Mouse (Mus musculus) retina, postnatal 7 days (tissue): ENCODE results near the gene Stap1.
A peak's percentile ranks its signal among the peaks of the same experiment; 100 is the strongest.

Experiments used
- DNase-seq: peaks from one replicate; pipeline ENCODE4 v3.0.0-alpha.2; 2012; ENCODE audit warnings: low read depth, low spot score

The Stap1 gene

DNA sequence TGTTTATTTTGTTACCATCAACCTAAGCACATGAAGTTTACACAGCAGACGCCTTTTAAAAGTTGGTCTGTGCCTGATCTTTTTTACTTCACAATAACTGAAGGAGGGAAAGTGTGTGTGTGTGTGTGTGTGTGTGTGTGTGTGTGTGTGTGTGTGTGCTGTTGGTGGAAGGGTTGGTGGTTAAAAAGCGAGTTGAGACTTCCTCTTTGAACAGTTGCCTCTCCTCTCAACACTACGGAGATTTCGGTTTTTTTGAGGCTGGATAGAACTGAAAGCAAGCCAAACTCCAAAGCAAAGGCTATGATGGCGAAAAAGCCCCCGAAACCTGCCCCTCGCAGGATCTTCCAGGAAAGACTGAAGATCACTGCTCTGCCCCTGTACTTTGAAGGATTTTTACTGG lies at the start of gene Stap1:
Gene Stap1, plus strand, starts transcription at position 209 of the 400 bp plus-strand sequence.
- DNase-seq, result no peak

DNA sequence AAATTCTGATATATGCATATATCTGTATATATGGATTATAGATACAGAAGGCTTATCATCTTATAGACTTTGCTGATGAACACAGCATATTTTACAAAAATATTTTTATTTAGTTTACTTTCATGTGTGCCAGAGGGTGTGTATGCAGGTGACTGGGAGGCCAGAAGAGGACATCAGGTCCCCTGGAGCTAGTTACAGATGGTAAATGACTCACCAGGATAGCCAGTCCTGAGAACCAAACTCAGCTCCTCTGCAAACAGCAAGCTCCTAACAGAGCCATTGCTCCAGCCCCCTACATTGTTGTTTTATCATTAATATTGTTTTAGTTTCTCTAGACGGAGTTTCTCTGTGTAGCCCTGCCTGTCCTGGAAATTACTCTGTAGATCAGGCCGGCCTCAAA lies 41.7 kb upstream of the Stap1 start:
- no peak for DNase-seq

DNA sequence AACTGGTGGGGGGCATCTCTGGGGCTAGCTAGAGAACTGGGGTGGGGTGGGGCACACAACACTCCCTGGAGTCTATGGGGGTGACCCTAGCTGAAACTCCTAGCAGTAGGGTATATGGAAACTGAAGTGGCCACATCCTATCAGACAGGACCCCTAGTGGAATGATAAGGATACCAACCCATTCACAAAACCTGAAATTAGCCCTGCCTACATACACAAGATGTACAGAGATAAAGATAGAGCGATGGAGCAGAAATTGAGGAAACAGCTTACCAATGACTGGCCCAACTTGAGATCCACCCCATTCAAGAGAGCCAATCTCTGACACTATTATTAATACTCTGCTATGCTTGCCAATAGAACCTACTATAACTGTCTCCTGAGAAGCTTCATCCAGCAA lies 8.0 kb upstream of the Stap1 start:
- DNase-seq, result no peak

DNA sequence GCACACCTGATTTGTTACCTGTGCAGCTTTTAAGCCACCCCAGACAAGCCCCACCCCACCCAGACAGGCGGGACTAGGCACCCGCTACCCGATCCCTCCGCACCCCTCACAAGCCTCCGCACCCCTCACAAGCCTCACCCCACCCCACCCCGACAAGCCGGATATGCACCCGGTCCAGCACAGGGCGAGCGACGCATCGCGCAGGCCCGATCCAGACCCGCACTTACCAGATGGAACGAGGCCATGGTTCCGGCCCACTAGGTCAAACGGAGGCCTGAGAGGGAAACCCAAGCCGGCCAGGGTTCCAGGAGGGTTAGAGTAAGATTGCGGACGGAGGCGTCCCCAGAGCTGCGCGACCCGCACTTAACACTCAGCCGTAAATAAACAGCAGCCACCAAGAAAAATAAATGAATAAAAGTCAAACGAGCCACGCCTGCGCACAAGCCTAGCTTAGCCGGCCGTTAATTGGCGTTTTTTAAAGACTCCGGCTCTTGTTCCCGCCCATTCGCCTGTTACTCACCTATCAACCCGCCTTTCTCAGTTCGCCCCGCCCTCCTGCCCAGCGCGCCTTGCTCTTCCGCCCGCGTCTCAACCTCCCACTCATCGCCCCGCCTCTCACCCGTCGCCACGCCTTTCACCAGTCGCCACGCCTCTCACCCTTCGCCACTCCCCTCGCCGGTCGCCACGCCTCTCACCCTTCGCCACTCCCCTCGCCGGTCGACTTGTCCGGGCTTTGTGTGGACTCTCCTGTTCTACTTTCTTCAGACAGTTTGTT lies 6.3 kb upstream of the Stap1 start, which contains the start of gene Cenpc1:
Gene Cenpc1, minus strand, starts transcription at position 483 of the 775 bp plus-strand sequence.
- DNase-seq, result peak; percentile 93

DNA sequence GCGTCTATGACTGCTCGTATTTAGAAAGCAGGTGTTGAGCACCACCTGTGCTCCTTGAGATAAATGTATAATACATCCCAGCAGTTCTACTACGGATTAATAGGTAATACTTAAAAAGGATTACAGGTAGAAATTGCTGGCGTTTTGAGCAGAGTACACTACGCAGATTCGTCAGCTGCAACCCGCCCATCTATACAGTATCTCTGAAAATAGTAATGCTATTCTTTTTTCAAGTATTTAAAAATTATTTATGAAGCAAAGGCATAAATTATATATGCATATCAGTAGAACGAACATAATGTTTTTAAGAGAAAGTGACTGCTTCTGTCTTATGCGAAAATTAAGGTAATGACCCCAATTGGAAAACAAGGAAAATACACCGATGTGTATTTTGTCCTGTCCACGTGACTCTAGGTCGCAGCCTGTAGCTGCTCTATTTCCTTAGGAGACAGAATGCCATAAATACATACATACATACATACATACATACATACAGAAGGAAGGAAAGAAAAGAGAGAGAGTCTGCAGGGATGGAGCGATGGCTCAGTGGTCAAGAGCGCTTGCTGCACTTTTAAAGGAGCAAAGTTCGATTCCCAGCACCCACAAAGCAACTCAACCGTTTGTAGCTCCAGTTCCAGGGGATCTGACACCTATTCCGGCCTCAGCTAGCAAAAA lies 5.5 kb upstream of the Stap1 start:
- no peak for DNase-seq

DNA sequence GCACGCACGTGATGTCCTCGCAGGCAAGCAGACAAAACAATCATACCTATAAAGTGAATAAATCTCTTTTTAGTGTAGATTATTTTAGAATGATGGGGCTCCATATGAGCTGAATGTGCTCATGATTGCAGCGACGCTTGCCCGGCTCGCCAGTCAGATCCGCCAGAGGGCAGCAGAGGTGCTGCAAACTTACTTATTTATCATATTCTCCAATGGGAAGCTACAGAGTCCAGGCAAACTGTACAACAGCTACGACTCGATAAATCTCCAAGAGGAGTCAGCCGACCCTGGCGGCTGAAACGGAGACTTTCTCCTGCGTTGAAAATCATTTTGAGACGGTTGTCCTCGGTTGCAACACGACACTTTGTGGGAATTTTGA lies 5.0 kb upstream of the Stap1 start:
- DNase-seq, result peak; percentile 64

DNA sequence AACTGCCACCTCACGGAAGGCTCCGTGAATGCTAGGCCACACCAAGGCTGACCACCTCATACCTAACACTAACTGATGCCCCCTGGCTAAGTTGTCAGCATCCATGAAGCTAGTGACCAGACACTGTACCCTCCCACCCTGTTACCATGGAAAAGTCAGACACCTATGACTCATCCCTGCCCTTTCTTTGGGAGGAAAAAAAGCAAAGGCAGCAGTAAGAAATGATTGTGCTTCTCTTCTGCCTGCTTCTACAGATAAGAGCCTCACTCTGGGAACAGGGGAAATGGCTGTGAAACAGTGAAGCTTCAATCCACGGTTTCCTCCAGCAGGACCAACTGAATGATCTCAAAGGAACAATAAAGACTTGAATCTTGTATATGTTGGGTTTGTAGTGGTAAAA lies 3.1 kb upstream of the Stap1 start:
- DNase-seq, result no peak

DNA sequence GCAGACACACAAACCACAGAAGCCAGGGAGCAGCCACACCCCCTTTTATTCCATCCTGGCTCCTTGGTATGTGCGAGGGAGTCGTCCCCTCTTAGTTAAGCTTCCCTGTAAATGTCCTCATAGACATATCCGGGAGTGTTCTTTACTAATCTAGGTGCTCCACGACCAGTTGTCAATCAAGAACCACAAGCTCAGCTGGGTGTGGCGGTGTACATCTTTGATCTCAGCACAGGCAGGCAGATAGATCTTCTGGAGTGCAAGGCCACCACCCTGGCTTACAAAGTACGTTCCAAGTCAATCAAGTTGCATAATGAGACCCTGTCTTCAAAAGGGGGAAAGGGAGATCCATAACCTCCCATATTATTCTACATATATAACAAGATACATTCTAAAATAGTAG lies 2.4 kb upstream of the Stap1 start:
- DNase-seq, result no peak

DNA sequence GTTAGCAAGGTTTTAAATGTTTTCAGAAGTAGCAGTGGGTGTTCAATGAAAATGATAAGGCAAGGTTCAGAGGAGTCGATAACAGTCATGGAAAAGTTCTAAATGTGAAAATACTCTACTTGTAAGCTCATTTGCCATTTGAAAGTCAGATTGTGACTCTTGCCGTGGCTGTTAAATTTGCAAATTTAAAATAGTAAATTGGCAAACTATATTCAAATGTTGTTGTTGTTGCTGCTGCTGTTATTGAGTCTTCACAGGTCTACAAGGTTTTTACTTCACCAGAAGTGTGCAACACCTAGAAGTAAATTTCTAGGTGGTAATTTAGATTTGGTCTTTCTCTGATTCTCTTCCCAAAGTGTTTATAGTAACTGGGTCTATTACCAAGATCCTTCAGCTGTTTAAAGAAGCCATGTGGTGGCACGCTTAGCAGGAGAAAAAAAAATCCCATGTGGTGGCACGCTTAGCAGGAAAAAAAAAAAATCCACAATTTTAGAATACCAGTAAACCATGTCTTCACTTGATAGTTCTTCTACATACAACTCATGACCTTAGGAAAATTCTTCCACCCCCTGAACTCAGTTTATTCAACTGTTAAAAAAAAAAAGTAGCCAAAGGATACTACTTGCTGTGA lies 1.3 kb downstream of the Stap1 start:
- no peak for DNase-seq

DNA sequence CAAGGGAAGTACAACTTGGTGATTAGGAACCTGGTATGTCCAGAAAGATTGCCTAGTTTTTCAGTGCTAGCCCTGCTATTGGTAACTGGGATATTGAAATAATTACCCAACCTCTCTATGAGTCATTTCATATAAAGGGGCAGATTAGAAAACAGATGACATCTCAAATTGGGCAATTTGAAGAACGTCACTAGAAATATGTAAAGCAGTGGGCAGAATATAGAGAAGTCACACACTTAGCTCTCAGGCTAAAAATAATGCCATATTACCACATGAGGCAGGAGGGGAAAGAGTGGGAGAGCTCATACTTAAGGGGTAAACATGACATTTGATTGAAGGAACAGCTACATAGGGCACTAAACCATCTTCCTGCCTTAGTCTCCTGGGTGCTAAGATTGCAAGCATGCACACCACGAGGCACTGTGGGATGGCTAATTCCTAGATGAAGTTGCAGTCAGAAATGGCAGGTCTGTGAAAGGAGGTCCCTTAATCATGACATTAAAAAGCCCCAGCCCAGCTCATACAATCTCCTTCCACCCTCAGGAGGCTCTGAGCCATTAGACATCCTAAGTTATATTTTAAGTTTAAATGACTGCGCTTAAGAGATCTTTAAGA lies 7.3 kb downstream of the Stap1 start:
- no peak for DNase-seq

DNA sequence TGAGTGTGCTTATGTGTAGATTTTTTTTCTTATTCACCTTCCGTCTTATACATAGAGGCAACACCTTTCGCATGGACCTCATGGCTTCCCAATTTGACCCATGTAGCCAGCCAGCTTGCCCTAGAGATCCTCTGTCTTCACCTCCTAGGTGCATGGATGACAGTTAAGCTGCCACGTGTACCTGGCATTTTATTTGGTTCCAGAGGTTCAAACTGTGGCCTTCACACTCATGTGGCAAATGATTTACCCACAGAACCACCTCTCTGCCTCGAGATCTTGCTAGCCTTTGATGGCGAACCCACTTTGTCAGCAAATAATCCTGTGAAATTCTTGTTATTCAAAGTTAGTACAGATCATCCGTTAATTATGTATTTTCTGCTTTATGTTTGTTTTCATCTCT lies 12.4 kb downstream of the Stap1 start:
- DNase-seq, result no peak

DNA sequence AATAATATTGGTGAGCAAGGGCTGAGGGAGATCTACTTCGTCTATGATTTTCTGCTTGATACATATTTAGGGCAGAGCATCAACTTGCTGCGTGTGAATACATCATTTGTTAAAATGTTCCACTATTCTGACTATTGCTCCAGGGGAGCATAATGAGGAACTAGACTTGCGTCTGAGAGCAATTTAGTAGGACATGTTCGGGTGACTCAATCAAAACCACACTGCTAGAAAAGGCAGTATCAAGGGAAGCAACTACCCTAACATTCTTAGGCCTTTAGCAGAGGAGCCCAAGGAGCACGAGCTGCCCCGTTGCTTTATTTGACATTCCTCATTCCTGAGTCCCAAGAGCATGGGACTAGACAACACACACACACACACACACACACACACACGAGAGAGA lies 13.4 kb downstream of the Stap1 start:
- no peak for DNase-seq

DNA sequence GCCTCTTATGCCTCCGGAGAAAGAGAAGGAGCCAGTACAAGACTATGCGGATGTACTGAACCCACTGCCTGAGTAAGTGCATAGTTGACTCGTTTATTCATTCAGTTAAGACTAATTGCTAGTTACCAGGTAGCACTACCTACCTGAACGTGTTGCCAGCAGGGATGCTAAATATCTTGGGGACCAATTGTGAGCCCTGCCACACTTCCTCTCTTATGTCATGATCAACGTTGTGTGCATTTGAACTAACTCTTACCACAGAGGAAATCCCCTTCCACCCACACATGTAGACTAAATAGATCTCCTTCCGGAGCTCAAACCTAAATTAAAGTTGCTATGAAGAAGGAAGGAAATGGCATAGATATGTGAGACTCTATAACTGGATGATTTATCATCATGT lies 15.2 kb downstream of the Stap1 start:
- DNase-seq, result no peak

DNA sequence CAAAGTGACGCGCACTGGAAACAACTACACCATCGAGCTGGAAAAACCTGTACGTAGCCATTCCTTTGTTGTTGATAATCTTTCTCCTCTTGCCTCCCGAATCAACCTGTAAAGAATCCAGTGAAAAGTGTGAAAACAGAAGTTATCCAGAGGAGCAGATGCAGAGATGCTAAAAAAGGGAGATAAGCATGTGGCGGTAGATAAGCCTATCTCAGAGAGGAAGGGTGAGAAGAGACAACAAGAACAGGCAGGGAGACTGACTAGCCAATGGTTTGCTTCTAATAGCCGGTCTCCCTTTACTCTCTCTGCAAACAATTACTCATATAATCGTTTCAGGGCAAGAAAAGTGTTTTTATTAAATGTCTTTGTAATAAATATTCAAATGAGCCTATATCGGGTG lies 23.2 kb downstream of the Stap1 start:
- no peak for DNase-seq

DNA sequence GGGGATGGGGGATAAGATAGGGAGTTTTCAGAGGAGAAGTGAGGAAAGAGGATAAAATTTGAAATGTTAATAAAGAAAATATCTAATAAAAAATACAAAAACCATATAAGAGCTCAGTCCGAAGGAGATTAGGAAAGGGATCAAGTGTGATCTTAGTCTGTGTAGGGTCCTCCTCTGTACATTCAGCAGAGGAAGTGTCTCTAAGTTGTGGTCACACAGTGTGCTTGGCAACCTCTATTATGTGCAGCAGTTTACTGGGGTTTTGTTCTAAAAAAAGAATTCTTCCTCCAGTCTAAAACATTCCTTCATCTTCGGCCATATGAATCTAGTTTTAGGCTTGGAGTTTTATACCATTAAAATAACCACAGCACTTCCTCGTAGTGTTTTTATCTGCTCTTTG lies 27.4 kb downstream of the Stap1 start:
- no peak for DNase-seq

DNA sequence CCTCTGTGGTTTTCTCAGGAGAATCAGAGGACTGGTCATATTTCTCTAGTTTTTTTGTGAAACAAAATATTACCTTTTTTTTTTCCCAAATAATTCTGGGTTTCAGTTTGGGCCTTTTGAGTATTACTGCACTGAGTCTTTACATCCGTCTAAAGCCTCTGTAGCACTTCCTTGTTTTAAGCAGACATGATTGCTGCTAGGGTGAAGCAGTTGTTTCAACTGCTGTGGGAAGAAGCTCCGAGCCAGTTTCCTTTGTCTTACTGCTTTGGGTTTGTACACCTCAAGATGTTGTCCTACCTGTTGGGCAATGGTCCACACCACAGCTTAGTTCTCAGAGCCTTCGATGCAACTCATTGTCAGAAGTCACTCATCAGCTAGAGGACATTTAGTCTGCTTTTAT lies 29.1 kb downstream of the Stap1 start:
- DNase-seq, result no peak

DNA sequence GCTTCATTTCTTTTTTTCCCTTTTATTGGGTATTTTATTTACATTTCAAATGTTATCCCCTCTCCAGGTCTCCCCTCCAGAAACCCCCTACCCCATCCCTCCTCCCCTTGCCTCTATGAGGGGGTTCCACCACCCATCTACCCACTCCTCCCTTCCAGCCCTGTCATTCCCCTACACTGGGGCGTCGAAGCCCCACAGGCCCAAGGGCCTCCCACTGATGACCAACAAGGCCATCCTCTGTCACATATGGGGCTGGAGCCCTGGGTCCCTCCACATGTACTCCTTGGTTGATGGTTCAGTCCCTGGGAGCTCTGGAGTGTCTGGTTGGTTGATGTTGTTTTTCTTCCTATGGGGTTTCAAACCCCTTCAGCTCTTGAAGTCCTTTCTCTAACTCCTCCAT lies 30.6 kb downstream of the Stap1 start:
- no peak for DNase-seq

DNA sequence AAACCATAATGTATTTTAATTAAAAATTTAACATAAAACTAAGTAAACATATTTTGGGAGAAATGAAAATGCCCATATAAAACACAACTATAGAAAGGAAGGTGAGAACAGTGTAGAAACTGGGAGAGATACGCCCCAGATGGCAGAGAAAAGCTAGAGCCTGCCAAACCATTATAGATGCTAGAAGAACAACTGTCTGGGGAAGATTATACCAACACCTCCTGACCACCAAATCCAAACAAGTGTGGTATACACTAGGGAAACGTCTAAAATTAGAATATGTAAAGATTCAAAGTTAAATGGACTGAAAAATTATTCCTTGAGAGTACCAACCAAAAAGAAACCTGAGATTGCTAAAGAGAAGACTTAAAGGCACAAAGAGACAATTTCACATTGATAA lies 35.1 kb downstream of the Stap1 start:
- DNase-seq, result no peak

DNA sequence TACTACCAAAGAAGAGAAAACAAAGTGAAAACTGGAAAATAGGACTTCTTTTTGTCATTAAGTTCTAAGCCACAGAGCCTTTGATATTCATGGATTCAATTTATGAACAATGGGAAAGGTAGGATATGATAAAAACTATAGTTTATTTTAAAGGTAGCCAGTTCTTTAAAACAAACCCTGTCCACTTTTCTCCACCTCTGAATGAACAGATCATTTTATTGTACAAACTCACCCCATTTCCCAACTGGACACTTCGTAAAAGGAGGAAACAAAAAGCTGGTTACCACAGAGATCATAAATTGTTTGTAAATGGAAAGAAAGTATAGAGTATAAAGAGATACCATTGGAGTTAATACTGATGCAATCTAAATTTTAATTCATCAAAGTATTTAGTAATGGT lies 39.5 kb downstream of the Stap1 start:
- no peak for DNase-seq

DNA sequence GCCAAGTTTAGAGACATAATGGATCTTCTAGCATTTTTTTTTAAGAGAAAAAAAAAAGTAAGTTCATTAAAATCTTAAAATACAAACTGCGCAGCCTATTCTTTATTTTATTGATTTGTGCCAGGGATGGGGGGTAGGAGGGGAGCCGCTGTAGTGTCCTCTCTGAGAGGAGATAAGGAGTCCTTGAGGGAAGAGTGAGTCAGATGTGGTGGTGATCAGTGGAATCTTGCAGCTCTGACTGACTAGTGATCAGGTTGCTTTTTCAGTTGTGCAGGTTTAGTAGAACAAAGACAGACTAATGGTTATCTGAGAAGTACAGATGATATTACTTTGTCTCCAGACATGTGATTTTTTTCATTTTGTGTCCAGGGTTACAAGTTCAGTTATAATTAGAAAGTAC lies 41.5 kb downstream of the Stap1 start:
- DNase-seq, result no peak

DNA sequence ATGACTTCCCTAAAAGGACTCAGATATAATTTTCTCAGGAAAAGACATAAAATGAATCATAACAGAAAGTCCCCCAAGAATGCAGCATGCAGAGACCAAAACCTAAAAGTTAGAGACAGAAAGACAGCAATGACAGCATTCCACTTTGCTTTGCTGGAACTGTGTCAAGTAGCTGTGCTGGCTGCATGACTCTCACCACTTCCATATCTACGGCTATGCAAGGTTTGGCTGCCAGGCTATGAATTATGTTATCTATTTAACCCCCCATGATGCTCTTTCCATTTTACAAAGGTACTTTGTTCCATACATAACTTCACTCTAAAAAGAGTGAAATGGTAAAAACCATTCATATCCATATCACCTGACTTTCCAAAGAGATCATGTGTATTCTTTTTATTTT lies 42.5 kb downstream of the Stap1 start:
- no peak for DNase-seq

DNA sequence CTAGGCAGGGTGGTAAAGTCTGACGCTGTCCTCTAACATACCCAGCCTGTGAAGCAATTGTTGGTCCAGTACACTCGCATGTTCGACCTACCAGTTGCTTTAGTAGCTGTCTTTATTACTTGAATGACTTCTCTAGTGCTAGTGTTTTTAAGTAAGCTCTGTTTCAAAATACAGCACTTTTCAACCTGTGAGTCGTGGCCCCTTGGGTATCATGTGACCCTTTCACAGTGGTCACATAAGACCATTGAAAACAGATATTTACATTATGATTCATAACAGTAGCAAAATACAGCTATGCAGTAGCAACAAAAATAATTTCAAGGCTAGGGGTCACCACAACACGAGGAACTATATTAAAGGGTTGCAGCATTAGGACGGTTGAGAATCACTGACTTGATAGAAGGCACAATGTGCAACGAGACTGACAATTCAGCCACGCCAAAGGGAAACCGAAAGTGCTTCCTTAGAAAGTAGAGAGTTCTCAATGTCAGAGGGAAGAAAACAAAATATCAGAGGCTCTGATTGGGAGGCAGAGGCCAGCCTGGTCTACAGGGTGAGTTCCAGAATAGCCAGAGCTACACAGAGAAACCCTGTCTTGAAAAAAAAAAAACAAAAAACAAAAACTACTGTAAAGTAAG lies 47.0 kb downstream of the Stap1 start:
- DNase-seq, result no peak
